9 mouse cellular contexts compared by ENCODE assay signal in the genomic region with DNA sequence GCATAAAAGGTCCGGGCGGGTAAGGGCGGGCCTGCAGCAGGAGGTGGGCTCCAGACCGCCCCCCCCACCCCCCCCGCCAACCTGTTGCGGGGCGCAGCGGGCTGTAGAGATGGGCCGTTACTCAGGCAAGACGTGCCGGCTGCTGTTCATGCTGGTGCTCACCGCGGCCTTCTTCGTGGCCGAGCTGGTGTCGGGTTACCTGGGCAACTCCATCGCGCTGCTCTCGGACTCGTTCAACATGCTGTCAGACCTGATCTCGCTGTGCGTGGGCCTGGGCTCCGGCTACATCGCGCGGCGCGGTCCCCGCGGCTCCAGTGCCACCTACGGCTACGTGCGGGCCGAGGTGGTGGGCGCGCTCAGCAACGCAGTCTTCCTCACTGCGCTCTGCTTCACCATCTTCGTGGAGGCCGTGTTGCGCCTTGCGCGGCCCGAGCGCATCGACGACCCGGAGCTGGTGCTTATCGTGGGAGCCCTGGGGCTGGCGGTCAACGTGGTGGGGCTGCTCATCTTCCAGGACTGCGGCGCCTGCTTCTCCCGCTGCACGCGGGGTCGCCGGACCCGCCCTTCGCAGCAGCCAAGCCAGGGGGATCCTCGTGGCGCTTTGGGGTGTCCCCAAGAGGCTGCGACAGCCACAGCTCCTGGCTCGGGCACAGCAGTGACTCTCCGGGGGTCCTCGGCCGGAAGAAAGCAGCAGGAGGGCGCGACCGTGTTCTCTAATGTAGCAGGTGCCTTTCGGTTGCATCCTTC. TPM values are rescaled to one million over a fixed set of nuclear protein-coding genes. Genes with fewer than 3 reads are reported as not detected.
DNase-seq lines count a peak whose midpoint lies in the region; ATAC-seq and TF ChIP-seq lines count a peak whose summit lies in the region.
"Had no signal": no experiment of that assay in that cellular context is flagged by ENCODE, and none has a peak within 500 bp of the region (broad histone marks: within the 10 kb centered on the region; RNA-seq: fewer than 3 reads in every experiment).

No protein-coding gene starts in this region.

- peak overlapping the region; percentile 15; the same call in 1 of the 2 replicates for H3K9ac ChIP-seq in heart, embryonic 15.5 days
- H3K9ac ChIP-seq in heart, postnatal 0 days (replicated peaks; ENCODE audit: low read depth, low read length) = no peak overlapping the region

- H3K4me3 ChIP-seq in heart, embryonic 15.5 days = peak overlapping the region; percentile 55
- peak overlapping the region; percentile 73 for H3K4me3 ChIP-seq in embryonic facial prominence, embryonic 10.5 days
- H3K4me3 ChIP-seq in heart, postnatal 0 days (ENCODE audit: low read depth, low read length) = peak overlapping the region; percentile 46

- peak overlapping the region; percentile 93 for H3K4me2 ChIP-seq in heart, embryonic 15.5 days
- H3K4me2 ChIP-seq in heart, postnatal 0 days (ENCODE audit: low read depth, low read length) = peak overlapping the region; percentile 71

- intact Hi-C loops in heart, postnatal 25 days (cut with DNase I) = no loop called here
- intact Hi-C loops in left cerebral cortex, postnatal 14 days (cut with DNase I) = no loop called here

- H3K27ac ChIP-seq in heart, embryonic 15.5 days = no peak overlapping the region
- H3K27ac ChIP-seq in embryonic facial prominence, embryonic 10.5 days (replicated peaks) = peak overlapping the region; percentile 77
- H3K27ac ChIP-seq in heart, postnatal 0 days (ENCODE audit: low read depth) = no peak overlapping the region
- H3K27ac ChIP-seq: macrophage had no signal

- peaks cover 13% of the 10 kb centered on the region for H3K4me1 ChIP-seq in heart, embryonic 15.5 days (replicated peaks)
- peaks cover 15% of the 10 kb centered on the region for H3K4me1 ChIP-seq in embryonic facial prominence, embryonic 10.5 days
- H3K4me1 ChIP-seq in heart, postnatal 0 days (ENCODE audit: control insufficient read depth, insufficient read depth) = peaks cover 9% of the 10 kb centered on the region

- TF ChIP-seq EP300 in heart, postnatal 0 days (IDR thresholded peaks at IDR 0.05; ENCODE audit: low read depth) = no peak

- peak; percentile 33 for ATAC-seq in heart, embryonic 15.5 days (replicated peaks; ENCODE audit: insufficient number of reproducible peaks, insufficient read depth, low FRiP score, low read depth)
- ATAC-seq in heart, postnatal 0 days (ENCODE audit: insufficient read depth, low read depth) = peak; percentile 36; the same call in 1 of the 2 replicates

- H3K9me3 ChIP-seq in heart, embryonic 15.5 days (replicated peaks) = no peaks in the 10 kb centered on the region
- H3K9me3 ChIP-seq in embryonic facial prominence, embryonic 10.5 days = no peaks in the 10 kb centered on the region
- H3K9me3 ChIP-seq in heart, postnatal 0 days (replicated peaks; ENCODE audit: control insufficient read depth, low read length) = no peaks in the 10 kb centered on the region

- no peak for DNase-seq in heart, postnatal 25 days (ENCODE audit: low spot score)
- peak; percentile 57 for DNase-seq in Muller cell, postnatal 12 days (ENCODE audit: inconsistent ontology term)
- peak; percentile 80 for DNase-seq in embryonic facial prominence, embryonic 10.5 days (ENCODE audit: low spot score)
- no peak for DNase-seq in heart, postnatal 0 days (ENCODE audit: low spot score)
- peak; percentile 48 to 55 for DNase-seq in left cerebral cortex, postnatal 14 days (ENCODE audit: low spot score in 2 of 2)
- peak; percentile 68 for DNase-seq in neural tube, embryonic 10.5 days (ENCODE audit: extremely low spot score, low spot score)
- DNase-seq in testis, postnatal 10 days (ENCODE audit: low spot score) = no peak

- 2% methylated on average over 71 of the region's 71 CpGs for WGBS in heart, embryonic 15.5 days
- under 1% methylated on average over 71 of the region's 71 CpGs for WGBS in embryonic facial prominence, embryonic 10.5 days
- under 1% methylated on average over 70 of the region's 71 CpGs for whole genome bisulfite sequencing in heart, postnatal 0 days

- no peaks in the 10 kb centered on the region for H3K36me3 ChIP-seq in heart, embryonic 15.5 days
- no peaks in the 10 kb centered on the region for H3K36me3 ChIP-seq in embryonic facial prominence, embryonic 10.5 days (replicated peaks)
- H3K36me3 ChIP-seq in heart, postnatal 0 days (replicated peaks; ENCODE audit: control insufficient read depth, insufficient read depth, low read length) = no peaks in the 10 kb centered on the region

- TF ChIP-seq CTCF in heart, postnatal 0 days (IDR thresholded peaks at IDR 0.05; ENCODE audit: low read depth) = no peak

- peaks cover 47% of the 10 kb centered on the region for H3K27me3 ChIP-seq in heart, embryonic 15.5 days
- H3K27me3 ChIP-seq in embryonic facial prominence, embryonic 10.5 days (replicated peaks; ENCODE audit: low read depth, poor library complexity, severe bottlenecking) = peaks cover 52% of the 10 kb centered on the region
- H3K27me3 ChIP-seq in heart, postnatal 0 days (ENCODE audit: control insufficient read depth, insufficient read depth, low read length) = peaks cover 45% of the 10 kb centered on the region

RNA-seq across cellular contexts. Expression of a gene that starts 0.5 kb away (rescaled TPM):
- 0.06 and 0.18 TPM in 2 replicates for polyA plus RNA-seq in heart, embryonic 15.5 days (2015; fragmentation: Nextera tagmentation; extraction: Ambion mirVana)
- total RNA-seq in heart, postnatal 25 days (2021) = not detected
- 1.0 and 1.2 TPM in 2 replicates for polyA plus RNA-seq in embryonic facial prominence, embryonic 10.5 days (2016; fragmentation: Nextera tagmentation; extraction: Ambion mirVana)
- total RNA-seq in heart, postnatal 0 days (2014; rRNA removed; ENCODE audit: low replicate concordance) = not detected in 2 replicates
- polyA plus RNA-seq in heart, postnatal 0 days (2015; fragmentation: Nextera tagmentation; extraction: Ambion mirVana) = 0.01 TPM in 1 of 2 replicates, not detected in the other
- 10 to 100 TPM; 11.2 to 12.5 TPM for total RNA-seq in left cerebral cortex, postnatal 14 days (2021)
- polyA plus RNA-seq: macrophage had no signal

Comparison
In these comparisons a context has a peak if more than half of its experiments do, and no peak if none do; other contexts are left out.
1. DNase-seq: peak in Muller cell, postnatal 12 days (single experiment), embryonic facial prominence, embryonic 10.5 days (single experiment), left cerebral cortex, postnatal 14 days (2 of 2) and neural tube, embryonic 10.5 days (single experiment); none in heart, postnatal 25 days (single experiment), heart, postnatal 0 days (single experiment) and testis, postnatal 10 days (single experiment).
2. RNA of a gene that starts 0.5 kb away (total RNA-seq): 11.2 to 12.5 TPM in left cerebral cortex, postnatal 14 days; not detected in heart, postnatal 25 days and not detected in heart, postnatal 0 days; every median in the first group is over 10 times any median in the second.
3. Peak in every context shown above with its lines, with median percentiles within 50 percentile points of each other: H3K4me3 ChIP-seq.